Mouse (Mus musculus): ENCODE results near the gene Ffar1.

Ffar1 gene

GRCm38 (mm10) chr7:30861464-30861863 lies at the start of gene Ffar1:
Gene Ffar1, minus strand, starts transcription at chr7:30861564.
- DNase-seq: no peak

- DNase-seq: no peak
These were observed 48.4 kb upstream of the Ffar1 start for GRCm38 (mm10) chr7:30909773-30910172.

DNA sequence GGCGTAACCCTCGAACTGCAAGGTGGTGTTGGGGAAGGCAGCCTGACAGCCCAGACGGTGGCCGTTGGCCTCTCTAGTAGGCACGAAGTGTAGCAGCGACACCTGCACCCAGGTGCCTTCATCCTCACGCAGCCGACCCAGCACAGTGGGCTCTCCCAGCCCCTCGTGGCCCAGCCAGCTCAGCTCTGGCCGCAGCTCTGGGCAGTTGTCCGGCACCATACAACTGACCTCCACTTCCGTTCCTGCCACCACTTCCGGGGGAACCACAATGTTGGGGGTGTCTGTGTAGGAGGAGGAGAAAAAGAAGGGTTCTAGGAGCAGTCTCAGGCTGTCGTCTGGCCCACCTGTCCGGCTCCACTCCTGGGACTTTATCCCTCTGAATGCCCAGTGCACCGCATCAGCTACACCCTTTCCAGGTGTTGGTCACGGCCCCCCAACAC lies 47.6 kb upstream of the Ffar1 start:
- DNase-seq: no peak

DNA sequence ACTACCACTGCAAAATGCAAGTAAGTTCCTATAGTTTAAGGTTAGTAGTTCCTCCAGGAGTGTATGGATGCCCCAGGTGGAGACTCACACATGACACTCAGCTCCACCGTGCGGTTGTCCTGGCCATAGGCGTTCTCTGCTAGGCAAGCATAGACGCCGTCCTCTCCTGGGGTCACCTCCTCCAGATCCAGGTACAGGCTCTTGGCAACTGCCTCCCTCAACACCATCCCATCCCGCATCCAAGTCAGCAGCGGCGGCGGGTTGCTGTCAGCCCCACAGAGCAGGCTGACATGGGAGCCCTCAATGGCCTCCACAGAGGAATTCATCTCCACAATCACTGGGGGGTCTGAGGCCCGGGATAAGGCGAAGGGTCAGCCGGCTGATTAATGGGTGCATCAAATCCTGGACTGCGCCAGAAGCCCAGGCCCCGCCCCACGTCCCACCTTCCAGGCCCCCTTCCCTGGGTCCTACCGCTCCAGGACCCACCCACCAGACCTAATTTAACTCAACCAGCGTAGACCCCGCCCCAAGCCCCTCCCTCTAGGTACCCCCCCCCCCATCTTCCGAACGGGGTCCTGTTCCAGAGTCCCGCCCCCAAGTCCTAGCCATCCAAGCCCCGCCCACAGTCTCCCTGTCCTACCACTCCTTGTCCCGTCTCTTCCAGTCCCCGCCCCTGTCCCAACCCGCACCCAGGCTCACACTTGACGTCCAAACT lies 47.1 kb upstream of the Ffar1 start:
- peak; percentile 53 for DNase-seq

GRCm38 (mm10) chr7:30904042-30904441 lies 42.7 kb upstream of the Ffar1 start:
- DNase-seq: no peak

DNA sequence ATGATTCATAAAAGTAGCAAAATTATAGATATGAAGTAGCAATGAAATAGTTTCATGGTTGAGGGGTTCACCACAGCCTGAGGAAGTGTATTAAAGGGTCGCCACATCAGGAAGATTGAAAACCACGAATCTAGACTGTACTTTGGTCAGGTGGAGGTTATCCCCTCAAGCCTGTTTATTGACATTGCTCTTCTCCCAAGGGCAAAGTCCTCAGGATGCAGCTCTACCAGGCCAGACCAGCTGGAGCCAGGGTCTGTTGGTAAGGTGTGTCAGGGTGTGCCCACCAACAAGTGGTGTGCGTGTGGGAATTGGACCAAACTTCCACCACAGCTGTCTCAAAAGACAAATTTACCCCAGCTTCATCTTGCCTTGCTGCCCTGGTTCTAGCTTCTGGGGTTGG lies 33.9 kb upstream of the Ffar1 start:
- no peak for DNase-seq

DNA sequence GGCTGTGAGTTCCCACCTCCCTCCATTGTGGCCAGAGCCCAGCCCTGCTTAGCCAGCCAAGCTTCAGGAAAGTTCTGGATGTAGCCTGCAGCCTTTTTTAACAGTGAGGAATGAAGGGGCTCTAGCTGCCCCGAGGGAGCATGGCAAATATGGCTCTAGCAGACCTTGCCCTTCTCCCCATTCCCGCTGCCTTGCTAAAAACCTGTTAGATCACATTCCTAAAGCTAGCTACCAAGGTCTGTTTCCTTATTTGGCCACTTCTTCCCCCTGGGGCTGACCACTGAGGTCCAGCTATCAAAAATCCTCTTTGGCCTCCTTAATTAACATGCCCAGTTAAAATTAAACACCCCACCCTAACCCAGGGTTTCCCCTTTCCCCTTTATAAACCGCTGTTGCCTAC lies 31.2 kb upstream of the Ffar1 start:
- no peak for DNase-seq

GRCm38 (mm10) chr7:30891746-30892145 lies 30.4 kb upstream of the Ffar1 start:
- DNase-seq: no peak

- no peak for DNase-seq
These were observed 29.3 kb upstream of the Ffar1 start for GRCm38 (mm10) chr7:30890681-30891080.

DNA sequence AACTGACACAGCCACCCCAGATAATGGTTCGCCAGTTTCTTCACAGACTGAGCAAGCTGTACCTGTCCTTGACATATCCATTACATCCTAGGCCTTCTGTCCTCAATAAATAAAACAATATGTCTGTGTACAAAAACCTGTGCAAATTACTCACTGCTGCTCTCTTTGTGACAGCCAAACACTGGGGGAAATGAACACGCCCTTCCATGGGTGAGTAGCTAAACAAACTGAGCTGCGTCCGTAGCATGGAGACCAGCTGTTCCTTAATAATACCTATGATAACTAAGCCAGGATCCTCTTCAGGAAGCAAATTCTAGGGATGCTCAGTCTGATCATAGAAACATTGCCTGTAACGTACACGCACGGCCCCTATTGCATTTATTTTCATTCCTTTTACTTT lies 27.4 kb upstream of the Ffar1 start:
- no peak for DNase-seq

- DNase-seq: no peak
These were observed 26.3 kb upstream of the Ffar1 start for GRCm38 (mm10) chr7:30887568-30888188.

- DNase-seq: no peak
These were observed 25.5 kb upstream of the Ffar1 start for GRCm38 (mm10) chr7:30886852-30887251.

DNA sequence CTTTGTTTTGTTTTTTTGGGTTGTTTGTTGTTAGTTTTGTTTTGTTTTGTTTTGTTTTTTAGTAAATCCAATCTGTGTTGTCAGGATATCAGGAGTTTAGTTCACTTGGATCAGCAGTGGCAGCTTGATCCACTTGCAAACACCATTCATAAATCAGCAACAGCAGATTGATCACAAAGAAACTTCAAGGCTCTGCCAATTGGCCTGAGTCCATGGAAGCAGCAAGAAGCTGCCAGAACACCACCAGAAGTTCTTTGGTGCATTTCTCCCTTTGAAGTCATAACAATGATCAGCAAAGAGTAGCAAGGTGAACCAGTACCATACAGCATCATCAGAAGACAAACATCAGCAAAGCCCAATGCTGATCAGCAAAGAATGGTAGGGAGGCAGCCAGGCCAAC lies 22.7 kb upstream of the Ffar1 start:
- no peak for DNase-seq

GRCm38 (mm10) chr7:30881367-30881766 lies 20.0 kb upstream of the Ffar1 start:
- no peak for DNase-seq

DNA sequence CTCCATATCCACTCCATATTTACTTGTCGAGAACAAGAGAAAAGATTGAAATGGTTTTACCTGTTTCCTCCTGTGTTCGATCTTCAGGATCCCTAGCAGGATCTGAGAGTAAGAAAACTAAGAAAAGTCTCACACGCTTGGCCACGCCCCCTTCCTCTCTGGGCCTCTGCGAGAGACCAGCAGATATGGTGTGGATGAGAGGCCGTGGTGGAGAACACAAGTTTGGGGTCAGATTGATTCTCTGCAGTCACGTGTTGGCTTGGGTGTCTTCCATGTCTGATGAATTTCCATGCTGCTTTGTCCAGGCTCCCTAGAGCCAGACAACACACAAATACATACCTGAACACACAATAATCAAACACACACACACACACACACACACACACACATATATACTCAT lies 18.8 kb upstream of the Ffar1 start, which contains the start of gene Cd22:
Gene Cd22, minus strand, starts transcription at position 167 of the 400 bp plus-strand sequence.
- no peak for DNase-seq

DNA sequence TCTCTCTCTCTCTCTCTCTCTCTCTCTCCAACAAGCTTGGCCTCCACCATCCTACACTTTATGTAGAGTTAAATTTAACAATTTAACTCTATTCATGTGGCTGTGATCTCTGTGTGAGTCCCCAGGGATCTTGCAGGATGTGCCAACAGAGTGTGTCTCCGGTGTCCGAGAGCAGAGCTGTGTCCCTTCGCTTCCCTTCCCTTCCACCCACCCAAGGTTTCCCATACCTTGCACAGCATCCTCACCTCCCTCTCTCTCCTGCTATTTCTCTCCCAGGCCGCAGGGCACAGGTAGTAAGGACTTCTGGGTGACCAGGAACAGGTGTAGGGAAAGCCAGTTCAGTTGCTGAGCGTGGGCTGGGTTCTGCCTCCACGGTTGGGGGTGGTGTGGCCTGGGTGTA lies 17.6 kb upstream of the Ffar1 start:
- no peak for DNase-seq

- DNase-seq: peak; percentile 84
These were observed 11.7 kb upstream of the Ffar1 start for GRCm38 (mm10) chr7:30873083-30873482.

GRCm38 (mm10) chr7:30863386-30863785 lies 2.0 kb upstream of the Ffar1 start:
- no peak for DNase-seq

DNA sequence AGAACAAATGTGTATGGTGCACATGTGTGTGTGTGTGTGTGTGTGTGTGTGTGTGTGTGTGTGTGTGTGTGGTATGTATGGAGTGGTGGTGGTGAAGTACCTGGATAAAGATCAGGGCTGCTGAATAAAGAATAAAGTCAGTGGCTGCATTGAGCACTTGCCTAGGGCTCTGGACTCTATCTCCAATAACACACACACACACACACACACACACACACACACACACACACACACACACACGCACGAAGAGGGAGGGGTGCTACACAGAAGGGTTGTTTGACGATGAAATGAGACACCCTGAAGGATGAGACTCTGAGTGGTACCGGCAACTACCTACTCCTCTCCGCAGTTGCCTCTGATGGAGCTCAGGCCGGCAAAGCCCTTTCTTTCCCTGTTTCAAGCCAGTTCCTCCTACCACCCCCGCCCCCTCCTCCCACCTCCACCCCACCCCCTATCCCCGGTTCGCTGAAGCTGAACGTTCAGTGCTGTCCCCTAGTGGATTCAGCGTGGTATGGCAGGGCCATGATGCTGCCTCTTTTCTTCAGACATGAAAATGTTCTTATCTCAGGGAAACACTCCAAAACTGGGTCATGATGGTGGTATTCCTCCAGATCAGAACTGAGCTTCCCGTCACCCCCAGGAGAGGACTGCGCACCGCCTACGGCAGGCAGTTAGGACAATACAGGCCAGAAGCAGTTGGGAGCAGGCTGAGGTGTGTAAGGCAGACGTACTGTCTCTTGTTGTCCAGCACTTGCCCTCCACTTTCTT lies 1.5 kb downstream of the Ffar1 start:
- peak; percentile 87 for DNase-seq

DNA sequence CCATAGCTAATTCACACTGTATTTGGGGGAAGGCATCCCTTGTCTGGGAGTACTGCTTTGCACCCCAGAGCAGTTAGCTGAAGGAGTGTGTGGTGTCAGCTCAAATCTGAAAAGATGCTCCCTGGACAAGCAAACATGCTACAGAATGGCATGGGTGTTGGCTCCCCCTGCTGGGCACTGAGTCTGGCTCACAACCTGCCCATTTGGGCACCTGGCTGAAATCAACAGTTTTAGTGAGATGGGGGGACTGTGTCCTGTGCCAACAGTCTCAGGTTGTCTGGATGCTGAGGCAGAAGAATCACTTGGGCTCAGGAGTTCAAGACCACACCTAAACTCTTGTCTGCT lies 2.1 kb downstream of the Ffar1 start:
- peak; percentile 76 for DNase-seq

DNA sequence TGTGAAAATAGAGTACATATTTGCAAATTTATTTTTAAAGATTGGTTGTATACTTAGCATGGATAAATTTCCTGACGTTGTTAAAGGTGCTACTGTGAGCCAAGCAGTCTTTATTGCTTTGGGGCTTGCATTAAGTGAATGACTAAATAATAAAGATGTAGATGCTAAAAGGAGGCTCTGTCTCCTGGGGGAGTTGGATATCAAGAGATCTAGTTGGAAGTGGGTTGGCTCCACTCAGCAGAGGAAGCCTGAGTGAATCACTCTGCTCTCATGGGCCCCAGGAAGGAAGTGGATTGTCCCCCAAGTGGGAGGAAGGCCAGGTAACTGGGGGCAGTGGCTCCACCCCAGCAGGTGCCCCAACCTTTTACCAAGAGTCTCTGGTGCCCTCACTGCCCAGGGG lies 3.6 kb downstream of the Ffar1 start:
- no peak for DNase-seq

DNA sequence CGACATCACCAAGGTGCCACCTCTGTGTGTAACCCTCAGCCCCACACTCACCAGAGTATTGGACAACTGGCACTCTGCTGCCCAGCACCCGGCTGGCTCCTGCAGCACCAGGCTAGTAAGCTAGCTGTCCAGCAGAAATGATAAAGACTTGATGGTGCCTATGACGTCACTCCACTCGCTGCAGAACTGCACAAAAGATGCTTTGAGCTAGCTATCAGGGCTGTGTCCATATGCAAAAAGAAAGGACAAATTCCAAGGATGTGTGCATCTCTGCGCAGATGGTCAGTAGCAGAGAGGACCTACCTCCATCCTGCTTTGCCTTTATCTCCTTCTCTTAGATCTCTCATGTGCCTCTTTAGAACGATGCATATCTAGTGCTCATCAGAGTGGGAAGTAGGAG lies 5.3 kb downstream of the Ffar1 start, which contains the start of gene Ffar3:
Gene Ffar3, minus strand, starts transcription at position 101 of the 400 bp plus-strand sequence.
- no peak for DNase-seq

- DNase-seq: no peak
These were observed 9.9 kb downstream of the Ffar1 start for GRCm38 (mm10) chr7:30851421-30851820.

GRCm38 (mm10) chr7:30847934-30848333 lies 13.4 kb downstream of the Ffar1 start:
- DNase-seq: no peak

Measured in retina, postnatal 1 day (tissue).